19 mouse cellular contexts compared by ENCODE assay signal in the genomic region with DNA sequence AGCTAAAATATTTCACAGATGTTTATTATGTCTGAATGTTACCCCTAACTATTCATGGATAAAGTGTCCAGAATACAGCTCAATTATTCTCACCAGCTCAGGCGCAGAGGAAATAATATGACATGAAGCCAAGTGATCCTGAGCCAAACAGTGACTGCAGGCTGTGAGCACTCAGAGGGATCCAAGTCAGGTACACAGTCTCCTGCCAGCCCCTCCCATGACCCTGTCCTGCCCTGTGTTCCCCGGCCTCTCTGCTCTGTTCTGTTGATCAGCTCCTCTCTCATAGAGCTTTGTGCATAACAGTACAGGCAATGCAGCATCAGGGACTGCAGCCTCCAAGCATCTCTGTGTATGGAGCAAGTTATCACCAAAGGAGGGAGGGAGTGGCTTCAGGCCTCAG.
DNase-seq lines count a peak whose midpoint lies in the region; ATAC-seq lines count a peak whose summit lies in the region.
"Had no signal": no experiment of that assay in that cellular context is flagged by ENCODE, and none has a peak within 500 bp of the region (broad histone marks: within the 10 kb centered on the region; RNA-seq: fewer than 3 reads in every experiment).

No protein-coding gene starts in this region.

- H3K4me1 ChIP-seq in heart, embryonic 10.5 days: peaks cover 18% of the 10 kb centered on the region
- peaks cover 4 to 19% of the 10 kb centered on the region in 2 experiments for H3K4me1 ChIP-seq in heart, embryonic 14.5 days (ENCODE audit: control insufficient read depth in 2 of 2, insufficient read depth in 2 of 2, low read length in 2 of 2)
- H3K4me1 ChIP-seq in liver, embryonic 12.5 days: no peaks in the 10 kb centered on the region
- H3K4me1 ChIP-seq: forebrain, embryonic 13.5 days; liver, embryonic 15.5 days; midbrain, embryonic 10.5 days had no signal

- 48% methylated on average over 2 of the region's 2 CpGs for WGBS in heart, embryonic 10.5 days
- WGBS in heart, embryonic 14.5 days: 34% methylated on average over 2 of the region's 2 CpGs
- whole genome bisulfite sequencing in liver, embryonic 12.5 days (ENCODE audit: insufficient replicate concordance): 56% methylated on average over 2 of the region's 2 CpGs

- no peak; the same call in 1 of the 2 replicates for ATAC-seq in heart, embryonic 14.5 days (ENCODE audit: insufficient number of reproducible peaks, insufficient read depth, low FRiP score, low read depth)
- no peak for ATAC-seq in liver, embryonic 12.5 days
- ATAC-seq: forebrain, embryonic 13.5 days; lung, postnatal 0 days had no signal

- H3K4me3 ChIP-seq in heart, embryonic 10.5 days: no peak overlapping the region
- no peak overlapping the region for H3K4me3 ChIP-seq in heart, embryonic 14.5 days (ENCODE audit: control insufficient read depth in 1 of 2, insufficient read depth in 1 of 2, low read depth in 1 of 2, low read length in 2 of 2)
- H3K4me3 ChIP-seq in liver, embryonic 12.5 days: no peak overlapping the region
- H3K4me3 ChIP-seq: forebrain, embryonic 13.5 days; heart, embryonic 15.5 days; limb, embryonic 13.5 days; liver, embryonic 15.5 days; midbrain, embryonic 10.5 days had no signal

- no peaks in the 10 kb centered on the region for H3K9me3 ChIP-seq in heart, embryonic 10.5 days
- no peaks in the 10 kb centered on the region for H3K9me3 ChIP-seq in heart, embryonic 14.5 days (ENCODE audit: control insufficient read depth, low read length)
- H3K9me3 ChIP-seq in liver, embryonic 12.5 days (replicated peaks): no peaks in the 10 kb centered on the region
- H3K9me3 ChIP-seq: forebrain, embryonic 13.5 days; heart, embryonic 15.5 days; limb, embryonic 13.5 days; liver, embryonic 15.5 days; midbrain, embryonic 10.5 days had no signal

- no peak overlapping the region for H3K9ac ChIP-seq in heart, embryonic 14.5 days (ENCODE audit: low read length)
- no peak overlapping the region for H3K9ac ChIP-seq in liver, embryonic 12.5 days
- H3K9ac ChIP-seq: forebrain, embryonic 13.5 days; heart, embryonic 15.5 days; limb, embryonic 13.5 days; liver, embryonic 15.5 days had no signal

- no peak overlapping the region; the same call in 1 of the 2 replicates for H3K27ac ChIP-seq in heart, embryonic 10.5 days
- H3K27ac ChIP-seq in heart, embryonic 14.5 days (replicated peaks in 1 of 2; ENCODE audit: control insufficient read depth in 1 of 2, insufficient read depth in 1 of 2, low read depth in 2 of 2, low read length in 2 of 2): no peak overlapping the region
- no peak overlapping the region for H3K27ac ChIP-seq in liver, embryonic 12.5 days
- H3K27ac ChIP-seq: forebrain, embryonic 13.5 days; heart, embryonic 15.5 days; limb, embryonic 13.5 days; liver, embryonic 15.5 days; midbrain, embryonic 10.5 days had no signal

- intact Hi-C loops in left cerebral cortex, postnatal 36 days (cut with DNase I): no loop called here

- DNase-seq in heart, adult 11 months: peak; percentile 92
- DNase-seq in heart, embryonic 10.5 days (ENCODE audit: low spot score): no peak
- DNase-seq in urinary bladder, postnatal 14 days (ENCODE audit: low spot score): peak; percentile 6
- no peak for DNase-seq in urinary bladder, adult 18-20 months (ENCODE audit: low spot score in 2 of 2)
- DNase-seq in testis, postnatal 14 days (ENCODE audit: low spot score): peak; percentile 23
- DNase-seq in left cerebral cortex, postnatal 36 days (ENCODE audit: low spot score in 2 of 2): no peak
- DNase-seq: cerebellum, adult 9-10 months; kidney, adult 18-20 months; kidney, postnatal 36 days; layer of hippocampus, adult 9-11 months; thymus, postnatal 25 days had no signal

- no peaks in the 10 kb centered on the region for H3K27me3 ChIP-seq in heart, embryonic 10.5 days (ENCODE audit: insufficient read depth, poor library complexity, severe bottlenecking)
- H3K27me3 ChIP-seq in heart, embryonic 14.5 days (ENCODE audit: control insufficient read depth, insufficient read depth, low read length): 0 out of 2 replicates have a peak, but pooled peaks cover 3% of the 10 kb centered on the region
- no peaks in the 10 kb centered on the region for H3K27me3 ChIP-seq in liver, embryonic 12.5 days (replicated peaks)
- H3K27me3 ChIP-seq: forebrain, embryonic 13.5 days; heart, embryonic 15.5 days; limb, embryonic 13.5 days; liver, embryonic 15.5 days had no signal

- peak overlapping the region; percentile 34 for H3K4me2 ChIP-seq in heart, embryonic 14.5 days (ENCODE audit: low read length)
- no peak overlapping the region for H3K4me2 ChIP-seq in liver, embryonic 12.5 days
- H3K4me2 ChIP-seq: forebrain, embryonic 13.5 days; heart, embryonic 15.5 days; limb, embryonic 13.5 days; liver, embryonic 15.5 days had no signal

- H3K36me3 ChIP-seq in heart, embryonic 10.5 days: no peaks in the 10 kb centered on the region
- H3K36me3 ChIP-seq in heart, embryonic 14.5 days (ENCODE audit: control insufficient read depth, insufficient read depth, low read length): no peaks in the 10 kb centered on the region
- H3K36me3 ChIP-seq in liver, embryonic 12.5 days: no peaks in the 10 kb centered on the region
- H3K36me3 ChIP-seq: heart, embryonic 15.5 days; limb, embryonic 13.5 days; liver, embryonic 15.5 days; midbrain, embryonic 10.5 days had no signal

Comparison
In these comparisons a context has a peak if more than half of its experiments do, and no peak if none do; other contexts are left out.
1. DNase-seq: peak in heart, adult 11 months (single experiment), urinary bladder, postnatal 14 days (single experiment) and testis, postnatal 14 days (single experiment); none in heart, embryonic 10.5 days (single experiment), urinary bladder, adult 18-20 months (0 of 2) and left cerebral cortex, postnatal 36 days (0 of 2).